Mouse (Mus musculus) ES-Bruce4 (cell line): Measurements from ENCODE around the gene Fam135a.

Experiments used
- CTCF ChIP-seq: IDR thresholded peaks from one replicate; pipeline ENCODE4 v1.8.1; 2011; ENCODE audit warnings: low read depth, low read length
- EP300 ChIP-seq: IDR thresholded peaks from 2 replicates; pipeline ENCODE4 v1.6.1; 2011; ENCODE audit warnings: low read depth, low read length; ENCODE audit not compliant: insufficient read depth
- POLR2A ChIP-seq: IDR thresholded peaks from one replicate; pipeline ENCODE4 v1.8.1; 2011; ENCODE audit warnings: low read length; ENCODE audit not compliant: insufficient read depth

DNA sequence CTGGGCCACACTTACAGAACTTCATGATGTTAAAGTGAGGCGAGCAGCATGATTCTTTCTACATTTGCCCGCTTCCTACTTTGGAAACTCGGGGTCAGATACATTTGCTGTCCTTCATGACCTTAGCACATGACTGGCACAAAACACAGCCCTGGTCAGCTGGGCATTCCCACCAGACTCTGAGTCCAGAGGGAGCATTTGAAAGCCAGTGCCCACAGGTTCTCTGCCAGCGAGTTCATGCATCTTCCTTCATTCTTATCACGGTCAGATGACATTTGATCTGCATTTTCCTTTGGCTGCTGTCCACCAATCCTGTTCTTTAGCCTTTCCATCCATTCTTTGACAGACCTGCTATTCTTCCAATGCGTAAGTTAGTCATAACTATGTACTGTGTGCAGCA is 90.1 kb downstream of the Fam135a start:
- TF ChIP-seq POLR2A (no peak), CTCF (no peak), EP300 (no peak)
